Mouse (Mus musculus) lung, embryonic 14.5 days (tissue): ENCODE results near the gene Ksr1. TPM values are rescaled to one million over a fixed set of nuclear protein-coding genes. Genes with fewer than 3 reads are reported as not detected.

Experiments used
- ATAC-seq: fragments of 200-750 bp; cut with Nextera tagmentation; 2 replicates; pipeline ENCODE4 v1.8.0; 2017; ENCODE audit warnings: mild to moderate bottlenecking, moderate TSS enrichment, moderate library complexity; ENCODE audit not compliant: insufficient read depth
- DNase-seq: peaks from one replicate; pipeline ENCODE4 v3.0.0-alpha.2; 2015
- H3K27ac ChIP-seq: fragments of 300-500 bp; sonication (generic); 2 replicates; pipeline ENCODE4 v1.5.1; 2014; ENCODE audit warnings: low read depth, mild to moderate bottlenecking, moderate library complexity
- H3K27me3 ChIP-seq: fragments of 300-500 bp; sonication (generic); 2 replicates; pipeline ENCODE4 v1.6.1; 2014; ENCODE audit warnings: low read length, control low read depth; ENCODE audit not compliant: insufficient read depth
- H3K36me3 ChIP-seq: fragments of 300-500 bp; sonication (generic); 2 replicates; pipeline ENCODE4 v1.6.1; 2014; ENCODE audit warnings: control low read depth; ENCODE audit not compliant: insufficient read depth
- H3K4me1 ChIP-seq: fragments of 300-500 bp; sonication (generic); 2 replicates; pipeline ENCODE4 v1.6.1; 2014; ENCODE audit warnings: antibody characterized with exemption, control low read depth; ENCODE audit not compliant: insufficient read depth
- H3K4me2 ChIP-seq: fragments of 300-500 bp; sonication (generic); 2 replicates; pipeline ENCODE4 v1.6.1; 2014; ENCODE audit warnings: mild to moderate bottlenecking
- H3K4me3 ChIP-seq: fragments of 300-500 bp; sonication (generic); 2 replicates; pipeline ENCODE4 v1.5.1; 2014; ENCODE audit warnings: low read depth, low read length
- H3K9ac ChIP-seq: fragments of 300-500 bp; sonication (generic); 2 replicates; pipeline ENCODE4 v1.6.1; 2014
- H3K9me3 ChIP-seq: fragments of 300-500 bp; sonication (generic); 2 replicates; pipeline ENCODE4 v1.6.1; 2016; ENCODE audit warnings: low read depth, low read length, control low read depth
- CTCF ChIP-seq: IDR thresholded peaks from 2 replicates; pipeline ENCODE4 v1.5.1; 2016; ENCODE audit warnings: antibody characterized with exemption, low read depth
- WGBS: fragments of 180-500 bp; shearing (Covaris S2); extraction: QIAGEN DNeasy Blood & Tissue Kit; methylation state at CpG from one replicate; pipeline ENCODE4 v1.1.7; 2014; 5-methylcytosine and 5-hydroxymethylcytosine counted together
- polyA plus RNA-seq: library from polyadenylated mRNA; unstranded; fragments of >200 nt; fragmentation: Nextera tagmentation; extraction: Ambion mirVana; gene quantifications from 2 replicates; pipeline ENCODE4 v1.2.1, GENCODE M21; 2014

Ksr1 gene
- polyA plus RNA-seq, 1 experiment from 2014 or later = 5.1 TPM

GRCm38 (mm10) chr11:79161077-79161758 lies 15.0 kb upstream of the Ksr1 start:
- no peak overlapping the region for H3K4me3 ChIP-seq
- H3K4me2 ChIP-seq = no peak overlapping the region
- 81% methylated on average over 6 of the region's 6 CpGs for WGBS
- H3K4me1 ChIP-seq = no peaks in the 10 kb centered on the region
- H3K9me3 ChIP-seq = no peaks in the 10 kb centered on the region
- ATAC-seq (no peak), DNase-seq (no peak)
- H3K27me3 ChIP-seq = no peaks in the 10 kb centered on the region
- no peak for TF ChIP-seq CTCF
- no peaks in the 10 kb centered on the region for H3K36me3 ChIP-seq
- no peak overlapping the region for H3K9ac ChIP-seq
- H3K27ac ChIP-seq = no peak overlapping the region

- Histone ChIP-seq H3K36me3 (no peaks in the 10 kb centered on the region), H3K4me3 (no peak overlapping the region), H3K27me3 (no peaks in the 10 kb centered on the region), H3K4me2 (no peak overlapping the region), H3K27ac (no peak overlapping the region), H3K4me1 (no peaks in the 10 kb centered on the region), H3K9me3 (no peaks in the 10 kb centered on the region), H3K9ac (no peak overlapping the region)
- ATAC-seq (no peak), DNase-seq (no peak)
- no peak for TF ChIP-seq CTCF
- WGBS = 87% methylated on average over 6 of the region's 6 CpGs
Observed at GRCm38 (mm10) chr11:79160127-79160526, 13.9 kb upstream of the Ksr1 start.

GRCm38 (mm10) chr11:79157729-79158128 lies 11.5 kb upstream of the Ksr1 start:
- Histone ChIP-seq H3K27ac (no peak overlapping the region), H3K9me3 (no peaks in the 10 kb centered on the region), H3K36me3 (no peaks in the 10 kb centered on the region), H3K4me3 (no peak overlapping the region), H3K4me2 (no peak overlapping the region), H3K9ac (no peak overlapping the region), H3K27me3 (no peaks in the 10 kb centered on the region), H3K4me1 (no peaks in the 10 kb centered on the region)
- WGBS = 77% methylated on average over 4 of the region's 4 CpGs
- no peak for DNase-seq
- no peak for TF ChIP-seq CTCF
- no peak for ATAC-seq

- Histone ChIP-seq H3K4me3 (no peak overlapping the region), H3K36me3 (no peaks in the 10 kb centered on the region), H3K4me2 (no peak overlapping the region), H3K9ac (no peak overlapping the region), H3K27ac (no peak overlapping the region), H3K4me1 (no peaks in the 10 kb centered on the region), H3K9me3 (no peaks in the 10 kb centered on the region), H3K27me3 (no peaks in the 10 kb centered on the region)
- ATAC-seq (no peak), DNase-seq (no peak)
- TF ChIP-seq CTCF = no peak
- WGBS = 55% methylated on average over 6 of the region's 6 CpGs
Observed at GRCm38 (mm10) chr11:79155348-79155747, 9.1 kb upstream of the Ksr1 start.

DNA sequence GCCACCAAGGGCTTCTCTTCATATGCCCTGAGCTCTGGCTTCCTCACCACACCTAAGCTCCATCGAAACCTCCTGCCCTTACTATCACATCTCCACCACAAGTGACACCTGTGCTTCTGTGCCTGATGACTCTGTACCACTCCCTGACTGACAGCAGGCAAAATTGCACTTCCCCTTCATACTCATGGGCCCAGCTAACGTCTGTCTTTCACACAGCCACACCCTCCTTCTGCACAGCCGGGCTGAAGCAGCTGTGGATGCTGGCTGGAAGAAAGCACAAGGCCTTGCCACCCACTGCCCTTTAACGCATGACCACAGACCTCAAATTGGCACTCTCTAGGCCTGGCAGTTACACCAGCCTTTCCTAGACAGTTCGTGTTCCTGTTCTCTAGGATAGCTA lies 6.5 kb upstream of the Ksr1 start:
- H3K4me2 ChIP-seq = no peak overlapping the region
- H3K9ac ChIP-seq = no peak overlapping the region
- H3K36me3 ChIP-seq = no peaks in the 10 kb centered on the region
- DNase-seq = no peak
- no peak overlapping the region for H3K4me3 ChIP-seq
- 53% methylated on average over 5 of the region's 5 CpGs for WGBS
- no peaks in the 10 kb centered on the region for H3K9me3 ChIP-seq
- H3K4me1 ChIP-seq = no peaks in the 10 kb centered on the region
- ATAC-seq = no peak
- TF ChIP-seq CTCF = no peak
- H3K27ac ChIP-seq = no peak overlapping the region
- no peaks in the 10 kb centered on the region for H3K27me3 ChIP-seq

GRCm38 (mm10) chr11:79151874-79152273 lies 5.7 kb upstream of the Ksr1 start:
- no peak overlapping the region for H3K27ac ChIP-seq
- H3K27me3 ChIP-seq = no peaks in the 10 kb centered on the region
- WGBS = 64% methylated on average over 7 of the region's 7 CpGs
- no peak overlapping the region for H3K4me3 ChIP-seq
- no peak overlapping the region for H3K4me2 ChIP-seq
- TF ChIP-seq CTCF = no peak
- H3K9me3 ChIP-seq = no peaks in the 10 kb centered on the region
- DNase-seq (no peak), ATAC-seq (no peak)
- H3K4me1 ChIP-seq = no peaks in the 10 kb centered on the region
- H3K9ac ChIP-seq = no peak overlapping the region
- H3K36me3 ChIP-seq = no peaks in the 10 kb centered on the region

GRCm38 (mm10) chr11:79150301-79150700 lies 4.1 kb upstream of the Ksr1 start:
- H3K9me3 ChIP-seq = no peaks in the 10 kb centered on the region
- ATAC-seq (no peak), DNase-seq (no peak)
- H3K4me2 ChIP-seq = no peak overlapping the region
- 62% methylated on average over 3 of the region's 3 CpGs for WGBS
- H3K36me3 ChIP-seq = no peaks in the 10 kb centered on the region
- no peaks in the 10 kb centered on the region for H3K4me1 ChIP-seq
- H3K27me3 ChIP-seq = no peaks in the 10 kb centered on the region
- H3K27ac ChIP-seq = no peak overlapping the region
- H3K9ac ChIP-seq = no peak overlapping the region
- TF ChIP-seq CTCF = no peak
- no peak overlapping the region for H3K4me3 ChIP-seq

GRCm38 (mm10) chr11:79149295-79149694 lies 3.1 kb upstream of the Ksr1 start:
- TF ChIP-seq CTCF = no peak
- Histone ChIP-seq H3K9ac (no peak overlapping the region), H3K4me2 (no peak overlapping the region), H3K27ac (no peak overlapping the region), H3K27me3 (no peaks in the 10 kb centered on the region), H3K4me1 (peaks cover 7% of the 10 kb centered on the region; the same call in 1 of the 2 replicates), H3K9me3 (no peaks in the 10 kb centered on the region), H3K36me3 (no peaks in the 10 kb centered on the region), H3K4me3 (no peak overlapping the region)
- DNase-seq (no peak), ATAC-seq (no peak)
- WGBS = 79% methylated on average over 4 of the region's 4 CpGs
